ENCODE assay signal across 9 mouse cellular contexts in the genomic region with DNA sequence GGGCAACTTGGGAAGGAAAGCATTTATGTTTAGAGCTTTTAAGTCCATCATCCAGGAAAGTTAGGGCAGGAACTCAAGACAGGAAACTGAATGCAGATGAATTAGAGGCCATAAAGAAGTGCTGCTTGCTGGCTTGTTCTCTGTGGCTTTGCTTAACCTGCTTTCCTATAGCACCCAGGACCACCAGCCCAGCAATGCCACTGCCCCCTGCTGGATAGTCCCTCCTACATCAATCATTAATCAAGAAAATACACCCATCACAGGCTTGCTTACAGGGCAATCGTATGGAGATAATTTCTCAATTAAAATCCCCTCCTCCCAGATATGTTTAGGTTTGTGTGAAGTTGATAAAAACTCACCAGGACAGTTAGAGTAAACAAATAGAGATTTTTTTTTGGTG. TPM values are rescaled to one million over a fixed set of nuclear protein-coding genes. Genes with fewer than 3 reads are reported as not detected.
A peak's percentile ranks its signal among the peaks of the same experiment; 100 is the strongest.
DNase-seq lines count a peak whose midpoint lies in the region; ATAC-seq and TF ChIP-seq lines count a peak whose summit lies in the region.
"Had no signal": no experiment of that assay in that cellular context is flagged by ENCODE, and none has a peak within 500 bp of the region (broad histone marks: within the 10 kb centered on the region; RNA-seq: fewer than 3 reads in every experiment).

No protein-coding gene starts in this region.

- no peak overlapping the region for H3K27ac ChIP-seq in intestine, postnatal 0 days (ENCODE audit: low read depth, low read length)
- H3K27ac ChIP-seq in intestine, embryonic 16.5 days (ENCODE audit: low read length): no peak overlapping the region
- H3K27ac ChIP-seq: embryonic facial prominence, embryonic 13.5 days; heart, embryonic 15.5 days had no signal

- H3K4me3 ChIP-seq in intestine, postnatal 0 days (ENCODE audit: low read depth, low read length): no peak overlapping the region
- no peak overlapping the region for H3K4me3 ChIP-seq in intestine, embryonic 16.5 days (ENCODE audit: low read length)
- H3K4me3 ChIP-seq: embryonic facial prominence, embryonic 13.5 days; heart, embryonic 15.5 days had no signal

- H3K36me3 ChIP-seq in intestine, postnatal 0 days (ENCODE audit: control insufficient read depth, insufficient read depth): peaks cover 10% of the 10 kb centered on the region; the same call in 1 of the 2 replicates
- H3K36me3 ChIP-seq in intestine, embryonic 16.5 days (ENCODE audit: control insufficient read depth, insufficient read depth, low read length): no peaks in the 10 kb centered on the region
- H3K36me3 ChIP-seq: heart, embryonic 15.5 days had no signal

- no peak overlapping the region for H3K9ac ChIP-seq in intestine, postnatal 0 days (ENCODE audit: low read depth, low read length)
- H3K9ac ChIP-seq in intestine, embryonic 16.5 days (ENCODE audit: low read depth, low read length): no peak overlapping the region
- H3K9ac ChIP-seq: embryonic facial prominence, embryonic 13.5 days; heart, embryonic 15.5 days had no signal

- WGBS in intestine, postnatal 0 days: 50% methylated on average over 1 of the region's 1 CpGs
- 65% methylated on average over 1 of the region's 1 CpGs for WGBS in intestine, embryonic 16.5 days

- no peaks in the 10 kb centered on the region for H3K27me3 ChIP-seq in intestine, postnatal 0 days (replicated peaks; ENCODE audit: control insufficient read depth, insufficient read depth, low read length)
- H3K27me3 ChIP-seq in intestine, embryonic 16.5 days (replicated peaks; ENCODE audit: control insufficient read depth, insufficient read depth, low read length): no peaks in the 10 kb centered on the region
- H3K27me3 ChIP-seq: embryonic facial prominence, embryonic 13.5 days; heart, embryonic 15.5 days had no signal

- H3K4me2 ChIP-seq in intestine, postnatal 0 days (replicated peaks; ENCODE audit: low read depth): no peak overlapping the region
- no peak overlapping the region for H3K4me2 ChIP-seq in intestine, embryonic 16.5 days (ENCODE audit: low read depth, low read length)
- H3K4me2 ChIP-seq: embryonic facial prominence, embryonic 13.5 days; heart, embryonic 15.5 days had no signal

- no peaks in the 10 kb centered on the region for H3K4me1 ChIP-seq in intestine, postnatal 0 days (replicated peaks; ENCODE audit: control insufficient read depth, insufficient read depth, low read length)
- peaks cover 4% of the 10 kb centered on the region; the same call in 1 of the 2 replicates for H3K4me1 ChIP-seq in intestine, embryonic 16.5 days (ENCODE audit: control insufficient read depth, insufficient read depth, low read length)

- peak; percentile 17 for DNase-seq in thymus, postnatal 0 days (ENCODE audit: low spot score)
- no peak for DNase-seq in thymus, postnatal 36 days
- peak; percentile 44 for DNase-seq in embryo, embryonic 11 days
- no peak for DNase-seq in ovary, postnatal 14 days (ENCODE audit: low spot score)
- no peak for DNase-seq in cerebellum, adult 11 months

- TF ChIP-seq CTCF in intestine, postnatal 0 days (IDR thresholded peaks at IDR 0.05; ENCODE audit: low read depth): peak; percentile 64

- no peaks in the 10 kb centered on the region for H3K9me3 ChIP-seq in intestine, postnatal 0 days (ENCODE audit: control insufficient read depth)
- no peaks in the 10 kb centered on the region for H3K9me3 ChIP-seq in intestine, embryonic 16.5 days (ENCODE audit: control insufficient read depth, low read length)
- H3K9me3 ChIP-seq: embryonic facial prominence, embryonic 13.5 days; heart, embryonic 15.5 days had no signal

- ATAC-seq in intestine, postnatal 0 days: no peak
- no peak for ATAC-seq in intestine, embryonic 16.5 days

RNA-seq across cellular contexts. Expression of gene Fdxacb1, which starts 4.7 kb away (rescaled TPM):
- polyA plus RNA-seq in intestine, postnatal 0 days (2015; fragmentation: Nextera tagmentation; extraction: Ambion mirVana): 5.1 and 6.1 TPM in 2 replicates
- polyA plus RNA-seq in intestine, embryonic 16.5 days (2015; fragmentation: Nextera tagmentation; extraction: Ambion mirVana): 12.6 and 13.0 TPM in 2 replicates
- 8.4 and 9.1 TPM in 2 replicates for polyA plus RNA-seq in thymus, postnatal 0 days (2015; fragmentation: Nextera tagmentation; extraction: Ambion mirVana)

RNA-seq across cellular contexts. Expression of gene Hspb2, which starts 11.2 kb away (rescaled TPM):
- 10.3 and 10.4 TPM in 2 replicates for polyA plus RNA-seq in intestine, postnatal 0 days (2015; fragmentation: Nextera tagmentation; extraction: Ambion mirVana)
- polyA plus RNA-seq in intestine, embryonic 16.5 days (2015; fragmentation: Nextera tagmentation; extraction: Ambion mirVana): 5.0 TPM in 2 replicates
- 2.0 and 2.7 TPM in 2 replicates for polyA plus RNA-seq in thymus, postnatal 0 days (2015; fragmentation: Nextera tagmentation; extraction: Ambion mirVana)

RNA-seq across cellular contexts. Expression of gene Alg9, which starts 11.5 kb away (rescaled TPM):
- polyA plus RNA-seq in intestine, postnatal 0 days (2015; fragmentation: Nextera tagmentation; extraction: Ambion mirVana): 15.6 and 17.3 TPM in 2 replicates
- 39.1 and 42.9 TPM in 2 replicates for polyA plus RNA-seq in intestine, embryonic 16.5 days (2015; fragmentation: Nextera tagmentation; extraction: Ambion mirVana)
- 17.2 and 19.1 TPM in 2 replicates for polyA plus RNA-seq in thymus, postnatal 0 days (2015; fragmentation: Nextera tagmentation; extraction: Ambion mirVana)

RNA-seq across cellular contexts. Expression of gene 1110032A03Rik, which starts 12.0 kb away (rescaled TPM):
- polyA plus RNA-seq in intestine, postnatal 0 days (2015; fragmentation: Nextera tagmentation; extraction: Ambion mirVana): 35.6 and 38.6 TPM in 2 replicates
- polyA plus RNA-seq in intestine, embryonic 16.5 days (2015; fragmentation: Nextera tagmentation; extraction: Ambion mirVana): 28.9 and 33.0 TPM in 2 replicates
- 33.2 and 39.6 TPM in 2 replicates for polyA plus RNA-seq in thymus, postnatal 0 days (2015; fragmentation: Nextera tagmentation; extraction: Ambion mirVana)

RNA-seq across cellular contexts. Expression of gene Cryab, which starts 12.2 kb away (rescaled TPM):
- 80.4 and 83.2 TPM in 2 replicates for polyA plus RNA-seq in intestine, postnatal 0 days (2015; fragmentation: Nextera tagmentation; extraction: Ambion mirVana)
- 62.8 and 63.6 TPM in 2 replicates for polyA plus RNA-seq in intestine, embryonic 16.5 days (2015; fragmentation: Nextera tagmentation; extraction: Ambion mirVana)
- 17.2 and 17.5 TPM in 2 replicates for polyA plus RNA-seq in thymus, postnatal 0 days (2015; fragmentation: Nextera tagmentation; extraction: Ambion mirVana)

Comparison
In these comparisons a context has a peak if more than half of its experiments do, and no peak if none do; other contexts are left out.
1. DNase-seq: peak in thymus, postnatal 0 days (single experiment) and embryo, embryonic 11 days (single experiment); none in thymus, postnatal 36 days (0 of 2), ovary, postnatal 14 days (single experiment) and cerebellum, adult 11 months (single experiment).